Mouse (Mus musculus) lung, postnatal 10 days (tissue): ENCODE measurements at regions not wholly inside any gene's neighbourhood (a gene's known extent, or its start where the extent isn't known, plus 50 kb on each side); places are given as distances from the start of the nearest gene placed in this dataset.

Source experiments
- DNase-seq: peaks from one replicate; pipeline ENCODE4 v3.0.0; 2021

- no peak for DNase-seq
These were observed 1119.2 kb upstream of the Adgrl2 start for GRCm38 (mm10) chr3:150109561-150109960.

- DNase-seq: no peak
These were observed 1121.9 kb upstream of the Adgrl2 start for GRCm38 (mm10) chr3:150112231-150112630.

DNA sequence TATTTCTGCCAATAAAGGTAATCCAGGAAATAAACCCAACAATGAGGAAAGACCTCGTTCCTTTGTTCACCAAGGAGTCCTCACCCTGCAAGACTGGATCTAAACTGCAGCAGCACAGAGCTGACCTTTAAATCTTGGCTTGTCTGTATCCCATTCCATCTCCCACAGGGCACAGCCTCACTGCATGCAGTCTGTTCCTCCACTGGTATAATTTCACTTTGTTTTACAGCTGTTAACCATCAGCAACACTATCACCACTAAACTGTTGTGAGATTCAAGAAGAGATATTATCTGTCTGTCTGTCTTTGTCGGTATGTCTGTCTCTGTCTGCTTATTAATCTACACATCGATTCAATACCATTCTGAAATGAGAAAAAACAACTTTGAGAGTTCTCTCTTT lies 1129.5 kb upstream of the Adgrl2 start:
- no peak for DNase-seq

DNA sequence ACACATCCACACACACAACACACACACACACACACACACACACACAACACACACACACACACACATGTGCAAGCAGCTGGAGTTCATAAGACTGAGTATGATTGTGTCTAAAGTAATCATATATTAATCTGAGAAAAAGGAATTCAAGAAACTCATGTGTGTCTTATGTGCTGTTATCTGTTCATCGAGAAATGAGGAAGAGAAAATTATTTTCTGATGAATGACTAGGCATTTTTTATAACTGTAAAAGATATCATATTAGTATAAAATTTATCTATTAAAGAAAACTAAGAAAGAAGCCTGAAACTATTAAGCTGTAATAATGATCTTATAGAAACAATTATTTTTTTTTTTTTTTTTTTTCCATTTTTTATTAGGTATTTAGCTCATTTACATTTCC lies 1156.3 kb upstream of the Adgrl2 start:
- DNase-seq: no peak

DNA sequence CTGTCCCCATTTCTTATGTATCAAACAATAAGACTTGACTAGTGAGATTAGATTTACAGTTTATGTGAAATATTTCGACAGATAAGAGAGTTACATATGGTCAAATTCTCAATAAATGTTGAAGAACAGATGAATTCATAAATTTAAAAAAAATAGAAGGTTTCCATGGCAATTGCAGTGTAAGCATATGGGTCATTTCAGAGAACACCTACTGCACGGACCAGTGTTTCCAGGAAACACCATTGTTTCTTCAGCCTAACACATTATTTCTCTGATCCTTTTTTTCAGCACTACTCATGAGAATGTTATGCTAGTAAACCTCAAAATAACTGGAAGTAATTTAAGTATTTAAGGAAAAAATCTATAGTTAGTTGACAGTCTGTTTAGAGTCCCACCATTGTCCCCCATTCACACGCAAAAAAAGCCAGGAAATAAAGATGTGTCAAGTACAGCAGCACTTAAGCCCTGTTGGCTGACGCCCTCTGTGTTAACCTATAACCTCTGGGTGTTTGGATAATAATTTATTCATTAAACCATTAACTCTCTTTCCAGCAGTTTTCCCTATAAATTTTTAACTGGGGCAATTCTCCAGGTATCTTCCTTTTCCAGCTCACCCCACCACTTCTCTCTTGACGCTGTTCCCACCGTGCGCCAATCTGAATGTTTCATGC lies 1160.9 kb upstream of the Adgrl2 start:
- peak; percentile 1 for DNase-seq

DNA sequence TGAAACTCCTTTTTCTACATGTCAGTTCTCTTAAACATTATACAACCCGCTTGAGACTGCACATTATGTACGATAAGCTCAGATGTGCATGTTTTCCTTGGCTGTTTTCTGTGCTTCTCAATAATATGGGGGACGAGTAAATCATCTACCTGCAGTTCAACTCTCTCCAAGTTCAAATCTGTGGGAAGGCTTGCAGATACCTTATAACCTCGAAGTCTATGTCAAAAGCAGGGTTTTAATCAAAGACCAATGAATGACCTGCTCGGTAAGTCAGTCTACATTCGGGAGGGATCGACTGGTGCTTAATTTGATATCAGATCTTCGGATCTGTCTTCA lies 1161.4 kb upstream of the Adgrl2 start:
- no peak for DNase-seq

GRCm38 (mm10) chr3:150152893-150153292 lies 1162.5 kb upstream of the Adgrl2 start:
- DNase-seq: no peak

- no peak for DNase-seq
These were observed 1195.5 kb upstream of the Adgrl2 start for GRCm38 (mm10) chr3:150185807-150186206.

DNA sequence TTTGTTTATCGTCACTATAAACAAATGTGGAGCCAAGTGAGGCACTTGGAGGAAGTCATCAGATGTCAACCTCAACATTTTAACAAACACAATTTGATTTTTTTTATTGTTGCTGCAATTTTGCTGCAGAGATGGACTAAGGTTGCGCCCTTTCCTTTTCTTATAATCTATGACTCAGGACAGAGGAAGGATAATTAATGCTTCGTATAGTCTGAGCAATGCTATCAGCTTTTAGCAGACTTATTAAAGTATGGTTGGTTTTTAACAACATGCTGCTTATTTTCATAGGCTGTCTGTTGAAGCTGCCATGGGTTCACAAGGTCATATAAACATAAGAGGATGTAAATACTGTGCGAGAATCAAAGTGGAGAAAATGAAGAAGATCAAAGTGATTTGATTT lies 1202.8 kb upstream of the Adgrl2 start:
- DNase-seq: peak; percentile 3

DNA sequence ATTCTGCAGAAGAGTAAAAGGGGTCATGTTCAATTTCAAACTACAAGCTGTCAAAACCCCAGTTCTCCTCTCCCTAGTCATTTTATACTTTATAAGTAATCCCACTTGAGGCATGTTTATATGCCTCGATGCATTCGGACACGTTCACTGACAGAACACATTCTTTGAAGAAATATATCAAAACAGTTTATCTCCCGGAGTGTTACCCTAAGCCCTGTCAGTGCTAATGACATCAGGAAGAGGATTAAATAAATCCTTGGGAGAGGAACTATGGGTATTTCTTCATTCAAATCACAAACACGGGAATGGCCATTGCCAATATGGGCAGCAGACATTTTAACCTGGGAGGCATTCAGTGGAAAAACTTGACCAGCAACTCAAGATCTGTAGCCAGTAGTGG lies 1208.1 kb upstream of the Adgrl2 start:
- peak; percentile 6 for DNase-seq

- DNase-seq: no peak
These were observed 1215.5 kb upstream of the Adgrl2 start for GRCm38 (mm10) chr3:150205902-150206301.

DNA sequence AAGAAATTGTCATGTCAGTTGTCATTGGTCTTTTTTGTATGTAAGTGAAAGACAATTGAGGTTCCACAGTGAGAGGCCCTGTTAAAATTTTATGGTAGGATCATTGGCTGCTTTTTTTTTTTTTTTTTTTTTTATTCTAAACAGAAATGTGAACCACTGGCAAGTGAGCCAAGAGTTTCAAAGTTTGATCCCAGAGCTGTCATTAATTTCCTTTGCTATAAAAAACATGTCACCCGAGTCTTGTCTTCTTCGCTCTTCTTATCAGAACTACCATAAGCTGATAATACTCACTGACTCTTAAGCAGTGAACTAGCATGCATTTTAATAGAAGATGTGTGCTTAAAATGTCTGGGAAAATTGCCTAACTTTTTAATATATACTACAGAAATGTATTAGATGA lies 1204.4 kb upstream of the Adgrl4 start:
- no peak for DNase-seq

- DNase-seq: peak; percentile 10
These were observed 1200.6 kb upstream of the Adgrl4 start for GRCm38 (mm10) chr3:150236946-150237600.

- no peak for DNase-seq
These were observed 1162.6 kb upstream of the Adgrl4 start for GRCm38 (mm10) chr3:150275038-150275437.

DNA sequence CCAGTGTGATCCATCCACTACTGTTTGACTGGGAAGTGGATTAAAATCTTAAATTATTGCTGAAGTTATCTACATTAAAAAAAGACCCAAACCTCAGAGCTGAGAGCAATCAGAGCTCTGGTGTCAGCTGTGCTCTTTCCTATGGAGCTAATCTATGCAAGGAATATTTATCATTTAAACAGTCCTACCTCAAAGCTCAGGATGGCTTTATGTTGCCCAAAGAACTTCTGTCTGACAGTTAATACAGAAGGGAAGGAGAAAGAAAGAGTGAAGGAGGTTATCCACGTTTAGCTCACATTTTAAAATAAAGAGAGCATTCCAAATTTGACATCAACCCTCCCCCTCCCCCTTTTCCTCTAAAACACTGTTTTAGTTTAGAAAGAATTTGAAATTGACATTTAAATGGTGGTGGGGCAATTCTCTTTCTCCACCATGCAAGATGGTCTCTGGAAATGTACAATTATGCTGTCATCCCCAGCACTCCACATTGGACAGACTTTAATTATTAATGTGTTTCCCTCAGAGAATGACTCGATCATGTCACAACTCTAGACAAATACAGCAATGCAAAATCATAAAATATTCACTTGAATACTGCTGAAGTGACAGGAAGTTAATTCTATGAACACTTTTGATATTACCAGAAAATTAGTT lies 1141.5 kb upstream of the Adgrl4 start:
- no peak for DNase-seq

DNA sequence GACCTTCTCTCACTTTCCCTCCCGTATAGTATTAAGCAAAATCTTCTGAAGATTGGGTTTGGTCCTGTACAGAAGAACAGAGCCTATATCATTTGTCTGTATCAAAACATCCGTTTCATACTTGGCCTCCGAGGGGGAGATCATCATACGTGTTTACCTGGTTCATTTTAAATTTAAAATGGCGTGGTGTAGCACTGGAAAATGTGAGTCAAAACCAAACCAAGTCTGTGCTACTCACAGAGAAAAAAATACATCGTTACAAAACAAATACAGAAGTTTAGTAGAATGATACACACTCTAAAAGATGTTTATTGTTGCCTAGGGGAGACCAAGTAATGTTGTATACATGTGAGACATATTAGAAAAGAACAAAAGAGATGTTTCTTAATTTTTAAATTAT lies 1108.9 kb upstream of the Adgrl4 start:
- no peak for DNase-seq

GRCm38 (mm10) chr3:150352139-150352725 lies 1085.5 kb upstream of the Adgrl4 start:
- no peak for DNase-seq

DNA sequence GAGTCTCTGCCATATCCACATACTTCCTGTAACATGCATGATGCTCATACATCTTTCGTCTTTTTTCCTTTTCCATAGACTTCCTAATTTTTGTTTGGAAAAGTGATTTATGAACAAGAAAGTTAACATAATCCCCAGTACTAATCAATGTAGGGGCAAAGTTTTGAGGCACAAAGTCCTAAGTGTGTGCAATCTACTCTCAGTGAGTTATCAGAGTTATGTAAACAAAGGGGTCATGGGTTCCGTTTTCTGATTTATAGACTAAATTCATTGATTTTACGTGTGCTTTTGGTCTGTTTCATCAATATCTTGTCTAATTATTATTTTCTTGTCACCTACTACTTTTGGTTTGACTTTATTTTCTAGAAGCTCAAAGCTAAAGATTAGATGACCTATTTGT lies 1071.9 kb upstream of the Adgrl4 start:
- DNase-seq: no peak

- DNase-seq: peak; percentile 68
These were observed 1052.6 kb upstream of the Adgrl4 start for GRCm38 (mm10) chr3:150384996-150385627.

- DNase-seq: no peak
These were observed 1035.9 kb upstream of the Adgrl4 start for GRCm38 (mm10) chr3:150401694-150402301.

DNA sequence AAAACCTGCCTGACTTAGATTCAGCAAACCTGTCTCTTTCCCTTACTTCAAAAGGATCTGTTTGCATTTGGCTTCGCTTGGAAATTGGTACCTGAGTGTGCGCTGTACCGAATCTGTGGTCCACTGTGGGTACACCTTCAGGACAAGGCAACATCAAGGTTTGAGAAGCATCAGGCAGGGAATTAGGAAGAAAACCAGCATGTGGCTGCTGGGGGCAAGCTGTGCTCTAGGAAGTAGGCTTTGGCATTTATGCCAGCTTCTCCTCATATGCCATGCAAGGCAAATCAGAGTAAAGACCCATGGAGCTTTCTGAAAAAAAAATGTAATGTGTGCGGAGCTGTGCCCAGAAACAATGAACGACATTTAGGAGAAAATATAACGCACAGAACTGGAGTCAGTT lies 1031.6 kb upstream of the Adgrl4 start:
- no peak for DNase-seq

DNA sequence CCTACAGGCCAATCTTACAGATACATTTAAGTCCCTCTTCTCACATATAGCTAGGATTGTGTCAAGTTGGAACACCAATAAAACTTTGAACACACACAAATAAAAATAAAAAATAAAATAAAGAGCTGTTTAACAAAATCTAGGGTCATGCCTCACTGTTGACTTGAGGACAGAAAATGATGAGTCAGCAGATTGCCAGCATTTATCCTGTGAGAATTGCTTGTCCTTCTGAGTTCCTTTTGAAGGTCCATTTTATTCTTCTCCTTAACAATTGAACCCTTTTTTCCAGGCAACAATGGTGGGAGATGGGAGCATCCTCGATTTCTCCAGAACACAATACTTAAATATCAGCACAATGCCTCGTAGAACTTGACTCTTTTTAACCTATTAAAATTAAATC lies 1022.4 kb upstream of the Adgrl4 start:
- no peak for DNase-seq

DNA sequence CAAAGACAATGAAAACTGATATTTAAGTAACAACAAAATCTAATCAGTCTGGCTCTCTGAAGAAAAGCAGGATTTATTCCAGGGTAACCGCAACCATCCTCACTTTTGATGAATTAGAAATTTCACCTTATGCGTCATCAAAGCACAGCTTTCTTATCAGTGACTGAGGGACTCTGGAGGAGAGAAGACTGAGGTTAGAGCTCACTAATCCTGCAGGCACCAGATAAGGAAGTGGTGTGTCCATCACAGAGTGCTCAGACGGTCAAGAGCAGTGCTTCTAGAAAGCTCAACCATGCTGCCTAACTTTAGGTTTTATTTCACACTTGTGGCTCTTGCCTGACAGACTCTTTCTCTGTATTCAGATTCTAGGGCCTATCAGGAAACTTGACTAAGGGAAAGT lies 1021.2 kb upstream of the Adgrl4 start:
- DNase-seq: no peak
